Mouse (Mus musculus): ENCODE measurements at regions not wholly inside any gene's neighbourhood (a gene's known extent, or its start where the extent isn't known, plus 50 kb on each side); places are given as distances from the start of the nearest gene placed in this dataset.
"Not testable (repeated sequence)": the region's sequence is repeated elsewhere in the genome, so short reads cannot be mapped to it uniquely, and the experiment has no call there.

GRCm38 (mm10) chr6:69662426-69662825, 1129.6 kb downstream of the Rpia start:
- TF ChIP-seq CTCF, EP300 (IDR thresholded peaks at IDR 0.05; ENCODE audit: low read depth): not testable (repeated sequence)
